Mouse (Mus musculus): Measurements from ENCODE around the gene Lrrc41. TPM values are rescaled to one million over a fixed set of nuclear protein-coding genes. Genes with fewer than 3 reads are reported as not detected.

Lrrc41 gene
- total RNA-seq (2018; cell fraction: chromatin; rRNA removed): 10 to 100 TPM; 10.8 to 46.3 (median 29.9) TPM
- total RNA-seq (2018; cell fraction: cytosol; rRNA removed): 10 to 100 TPM; 31.1 to 55.0 (median 42.0) TPM
- total RNA-seq (2018; cell fraction: nucleus; rRNA removed): 10 to 100 TPM; 16.5 to 48.3 (median 32.0) TPM
- polyA plus RNA-seq (2018): 19.7 to 34.0 TPM (median 33.3 TPM) in 3 replicates

- under 1% methylated on average over 48 of the region's 55 CpGs for WGBS (ENCODE audit: missing documents)
- peaks cover 86% of the 10 kb centered on the region for H3K79me2 ChIP-seq (ENCODE audit: inconsistent target)
- peak within 1 kb of the TSS; percentile 83 for H3K27ac ChIP-seq
- peak within 1 kb of the TSS; percentile 98 for H3K4me3 ChIP-seq (ENCODE audit: inconsistent target)
- H3K36me3 ChIP-seq (ENCODE audit: inconsistent target): peaks cover 5% of the 10 kb centered on the region
These were observed at the start of gene Lrrc41, which contains the start of gene Uqcrh for GRCm38 (mm10) chr4:116074861-116075620. Gene Lrrc41, plus strand, starts transcription at chr4:116075269. Gene Uqcrh, minus strand, starts transcription at chr4:116075071.

GRCm38 (mm10) chr4:116032906-116033305 is 42.2 kb upstream of the Lrrc41 start:
- WGBS (ENCODE audit: missing documents): 77% methylated on average over 9 of the region's 9 CpGs
- Histone ChIP-seq H3K4me3 (ENCODE audit: inconsistent target) (no peak overlapping the region), H3K36me3 (ENCODE audit: inconsistent target) (peaks cover 31% of the 10 kb centered on the region; the same call in 1 of the 2 replicates), H3K27ac (no peak overlapping the region), H3K79me2 (ENCODE audit: inconsistent target) (no peaks in the 10 kb centered on the region)

GRCm38 (mm10) chr4:116033374-116033773 is 41.7 kb upstream of the Lrrc41 start:
- 93% methylated on average over 5 of the region's 5 CpGs for WGBS (ENCODE audit: missing documents)

GRCm38 (mm10) chr4:116040466-116040865 is 34.6 kb upstream of the Lrrc41 start:
- 83% methylated on average over 2 of the region's 2 CpGs for WGBS (ENCODE audit: missing documents)
- no peak overlapping the region for H3K27ac ChIP-seq

More at GRCm38 (mm10) chr4:116033374-116033773, 41.7 kb upstream of the Lrrc41 start:
- peaks cover 31% of the 10 kb centered on the region; the same call in 1 of the 2 replicates for H3K36me3 ChIP-seq (ENCODE audit: inconsistent target)
- no peaks in the 10 kb centered on the region for H3K79me2 ChIP-seq (ENCODE audit: inconsistent target)
- H3K4me3 ChIP-seq (ENCODE audit: inconsistent target): no peak overlapping the region
- no peak overlapping the region for H3K27ac ChIP-seq

GRCm38 (mm10) chr4:116042186-116042585 is 32.9 kb upstream of the Lrrc41 start:
- Histone ChIP-seq H3K79me2 (ENCODE audit: inconsistent target) (no peaks in the 10 kb centered on the region), H3K36me3 (ENCODE audit: inconsistent target) (peaks cover 11% of the 10 kb centered on the region; the same call in 1 of the 2 replicates), H3K4me3 (ENCODE audit: inconsistent target) (no peak overlapping the region), H3K27ac (no peak overlapping the region)
- WGBS (ENCODE audit: missing documents): 48% methylated on average over 3 of the region's 3 CpGs

More at GRCm38 (mm10) chr4:116040466-116040865, 34.6 kb upstream of the Lrrc41 start:
- peaks cover 16% of the 10 kb centered on the region; the same call in 1 of the 2 replicates for H3K36me3 ChIP-seq (ENCODE audit: inconsistent target)
- no peaks in the 10 kb centered on the region for H3K79me2 ChIP-seq (ENCODE audit: inconsistent target)
- no peak overlapping the region for H3K4me3 ChIP-seq (ENCODE audit: inconsistent target)

GRCm38 (mm10) chr4:116046604-116047003 is 28.5 kb upstream of the Lrrc41 start:
- WGBS (ENCODE audit: missing documents): 100% methylated on average over 2 of the region's 2 CpGs
- no peak overlapping the region for H3K27ac ChIP-seq

GRCm38 (mm10) chr4:116047681-116048080 is 27.4 kb upstream of the Lrrc41 start:
- no peak overlapping the region for H3K4me3 ChIP-seq (ENCODE audit: inconsistent target)
- H3K27ac ChIP-seq: no peak overlapping the region
- H3K79me2 ChIP-seq (ENCODE audit: inconsistent target): no peaks in the 10 kb centered on the region
- 67% methylated on average over 1 of the region's 1 CpGs for WGBS (ENCODE audit: missing documents)
- H3K36me3 ChIP-seq (ENCODE audit: inconsistent target): peaks cover 5% of the 10 kb centered on the region; the same call in 1 of the 2 replicates

More at GRCm38 (mm10) chr4:116046604-116047003, 28.5 kb upstream of the Lrrc41 start:
- Histone ChIP-seq H3K36me3 (ENCODE audit: inconsistent target) (peaks cover 5% of the 10 kb centered on the region; the same call in 1 of the 2 replicates), H3K4me3 (ENCODE audit: inconsistent target) (no peak overlapping the region), H3K79me2 (ENCODE audit: inconsistent target) (no peaks in the 10 kb centered on the region)

GRCm38 (mm10) chr4:116048130-116048920 is 26.7 kb upstream of the Lrrc41 start:
- 88% methylated on average over 7 of the region's 7 CpGs for WGBS (ENCODE audit: missing documents)
- peaks cover 5% of the 10 kb centered on the region; the same call in 1 of the 2 replicates for H3K36me3 ChIP-seq (ENCODE audit: inconsistent target)

GRCm38 (mm10) chr4:116049211-116049610 is 25.9 kb upstream of the Lrrc41 start:
- Histone ChIP-seq H3K79me2 (ENCODE audit: inconsistent target) (no peaks in the 10 kb centered on the region), H3K4me3 (ENCODE audit: inconsistent target) (no peak overlapping the region), H3K27ac (no peak overlapping the region), H3K36me3 (ENCODE audit: inconsistent target) (peaks cover 4% of the 10 kb centered on the region; the same call in 1 of the 2 replicates)
- WGBS (ENCODE audit: missing documents): 94% methylated on average over 3 of the region's 3 CpGs

More at GRCm38 (mm10) chr4:116048130-116048920, 26.7 kb upstream of the Lrrc41 start:
- Histone ChIP-seq H3K4me3 (ENCODE audit: inconsistent target) (no peak overlapping the region), H3K79me2 (ENCODE audit: inconsistent target) (no peaks in the 10 kb centered on the region), H3K27ac (no peak overlapping the region)

GRCm38 (mm10) chr4:116052526-116053293 is 22.4 kb upstream of the Lrrc41 start:
- 9% methylated on average over 19 of the region's 22 CpGs for WGBS (ENCODE audit: missing documents)
- Histone ChIP-seq H3K27ac (peak overlapping the region; percentile 78), H3K36me3 (ENCODE audit: inconsistent target) (no peaks in the 10 kb centered on the region), H3K79me2 (ENCODE audit: inconsistent target) (no peaks in the 10 kb centered on the region), H3K4me3 (ENCODE audit: inconsistent target) (peak overlapping the region; percentile 56)

GRCm38 (mm10) chr4:116053399-116053961 is 21.6 kb upstream of the Lrrc41 start, which contains the start of gene Nsun4:
Gene Nsun4, minus strand, starts transcription at chr4:116053876.
- peak within 1 kb of the TSS; percentile 78 for H3K27ac ChIP-seq
- H3K79me2 ChIP-seq (ENCODE audit: inconsistent target): no peaks in the 10 kb centered on the region
- peak within 1 kb of the TSS; percentile 56 for H3K4me3 ChIP-seq (ENCODE audit: inconsistent target)
- under 1% methylated on average over 35 of the region's 35 CpGs for WGBS (ENCODE audit: missing documents)
- H3K36me3 ChIP-seq (ENCODE audit: inconsistent target): no peaks in the 10 kb centered on the region

- no peak overlapping the region for H3K27ac ChIP-seq
- H3K79me2 ChIP-seq (ENCODE audit: inconsistent target): no peaks in the 10 kb centered on the region
- no peak overlapping the region for H3K4me3 ChIP-seq (ENCODE audit: inconsistent target)
- 22% methylated on average over 1 of the region's 1 CpGs for WGBS (ENCODE audit: missing documents)
- no peaks in the 10 kb centered on the region for H3K36me3 ChIP-seq (ENCODE audit: inconsistent target)
These were observed 17.5 kb upstream of the Lrrc41 start for GRCm38 (mm10) chr4:116057559-116057958.

- no peak overlapping the region for H3K27ac ChIP-seq
- H3K4me3 ChIP-seq (ENCODE audit: inconsistent target): no peak overlapping the region
- no peaks in the 10 kb centered on the region for H3K36me3 ChIP-seq (ENCODE audit: inconsistent target)
- no peaks in the 10 kb centered on the region for H3K79me2 ChIP-seq (ENCODE audit: inconsistent target)
- 88% methylated on average over 5 of the region's 5 CpGs for WGBS (ENCODE audit: missing documents)
These were observed 15.9 kb upstream of the Lrrc41 start for GRCm38 (mm10) chr4:116059012-116059726.
